Mouse (Mus musculus) kidney, adult 18-20 months (tissue): Measurements from ENCODE around the gene Tcp10c.
"Not testable (repeated sequence)": the region's sequence is repeated elsewhere in the genome, so short reads cannot be mapped to it uniquely, and the experiment has no call there.

Experiments used
- DNase-seq: peaks from one replicate; pipeline ENCODE4 v3.0.0; 2021

The Tcp10c gene

GRCm38 (mm10) chr17:13354521-13354920 lies at the start of gene Tcp10c:
TSS of gene Tcp10c (plus strand) at chr17:13354572.
- DNase-seq: not testable (repeated sequence)

DNA sequence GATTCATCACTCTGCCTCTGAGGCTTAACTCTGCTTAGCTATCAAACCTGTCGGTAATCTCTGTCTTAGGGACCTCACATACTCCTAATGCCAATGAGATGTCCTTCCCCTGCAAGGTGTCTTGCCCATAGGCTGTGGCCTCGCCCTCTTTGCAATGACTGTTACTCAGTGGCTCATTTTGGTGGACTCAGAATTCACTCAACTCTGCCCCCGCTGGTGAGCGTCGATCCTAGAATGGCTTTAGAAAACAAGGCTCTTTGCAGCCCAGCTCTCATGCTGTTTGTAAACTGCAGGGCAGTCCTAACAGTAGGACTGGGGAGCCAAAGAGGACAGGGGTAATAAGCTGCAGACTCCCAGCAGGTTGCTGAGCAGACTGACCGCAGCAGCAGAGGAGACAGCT lies 46.5 kb upstream of the Tcp10c start:
- peak; percentile 49 for DNase-seq

DNA sequence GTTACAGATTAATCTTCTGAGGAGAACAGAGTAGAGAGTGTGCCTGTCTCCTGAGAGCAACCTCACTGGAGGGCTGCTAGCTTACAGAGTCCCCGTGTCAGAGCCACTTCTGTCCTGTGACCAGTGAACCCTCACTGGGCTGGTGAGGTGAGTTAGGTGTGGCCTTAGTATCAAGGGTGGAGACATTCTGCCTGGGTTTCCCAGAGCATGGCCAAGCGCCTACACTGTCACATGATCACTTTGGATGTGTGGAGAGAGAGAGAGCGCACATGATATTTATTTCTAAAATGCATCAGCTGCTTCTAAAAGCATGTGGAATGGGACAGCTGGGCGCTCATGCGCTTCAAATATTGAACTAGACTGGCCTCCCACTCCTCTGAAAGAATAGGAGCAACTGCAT lies 46.0 kb upstream of the Tcp10c start:
- peak; percentile 46 for DNase-seq

DNA sequence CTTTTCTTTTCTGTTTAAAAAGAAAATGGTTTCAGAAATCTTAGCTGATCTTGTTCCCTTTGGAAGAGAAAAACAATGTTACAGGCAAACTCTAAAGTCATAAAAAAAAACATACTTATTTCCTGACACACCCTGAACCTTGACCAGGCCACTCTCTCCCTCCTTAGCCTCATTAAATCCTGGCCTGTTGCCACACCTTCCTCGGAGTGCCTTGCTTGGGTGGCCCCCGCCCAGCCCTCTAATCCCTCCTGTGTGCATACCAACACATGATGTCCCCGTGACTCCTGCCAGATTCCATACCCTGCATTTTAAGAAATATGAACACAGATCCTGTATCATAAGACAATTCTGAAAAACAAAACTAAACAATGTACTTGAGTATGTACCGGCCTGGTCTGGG lies 45.6 kb upstream of the Tcp10c start:
- peak; percentile 61 for DNase-seq

- DNase-seq: peak; percentile 51
These were observed 45.2 kb upstream of the Tcp10c start for GRCm38 (mm10) chr17:13309182-13309631.

DNA sequence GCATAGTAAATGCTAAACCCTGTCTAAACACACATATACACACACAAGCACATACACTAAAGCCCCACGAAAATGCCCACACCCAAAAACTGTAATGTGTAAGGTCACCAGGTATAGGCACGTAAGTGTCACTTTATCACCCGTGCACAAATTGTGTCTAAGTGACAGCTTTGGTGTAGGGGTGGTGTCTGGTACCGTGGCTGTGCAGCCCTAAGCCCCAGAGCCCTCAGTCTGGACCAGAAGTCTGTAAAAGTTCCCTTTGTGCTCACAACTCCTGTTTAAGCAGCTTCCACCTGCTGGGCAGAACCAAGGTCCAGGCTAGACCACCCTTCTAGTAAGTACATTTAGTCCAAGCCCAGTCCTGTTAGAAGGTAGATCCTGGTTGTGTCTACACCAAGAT lies 24.4 kb upstream of the Tcp10c start:
- DNase-seq: not testable (repeated sequence)

GRCm38 (mm10) chr17:13331179-13331578 lies 23.2 kb upstream of the Tcp10c start:
- not testable (repeated sequence) for DNase-seq

GRCm38 (mm10) chr17:13332496-13332895 lies 21.9 kb upstream of the Tcp10c start:
- DNase-seq: not testable (repeated sequence)

- peak; percentile 55 for DNase-seq
These were observed 17.2 kb upstream of the Tcp10c start for GRCm38 (mm10) chr17:13336979-13337749.

GRCm38 (mm10) chr17:13337931-13338330 lies 16.4 kb upstream of the Tcp10c start:
- DNase-seq: not testable (repeated sequence)

GRCm38 (mm10) chr17:13340071-13340470 lies 14.3 kb upstream of the Tcp10c start:
- DNase-seq: not testable (repeated sequence)

DNA sequence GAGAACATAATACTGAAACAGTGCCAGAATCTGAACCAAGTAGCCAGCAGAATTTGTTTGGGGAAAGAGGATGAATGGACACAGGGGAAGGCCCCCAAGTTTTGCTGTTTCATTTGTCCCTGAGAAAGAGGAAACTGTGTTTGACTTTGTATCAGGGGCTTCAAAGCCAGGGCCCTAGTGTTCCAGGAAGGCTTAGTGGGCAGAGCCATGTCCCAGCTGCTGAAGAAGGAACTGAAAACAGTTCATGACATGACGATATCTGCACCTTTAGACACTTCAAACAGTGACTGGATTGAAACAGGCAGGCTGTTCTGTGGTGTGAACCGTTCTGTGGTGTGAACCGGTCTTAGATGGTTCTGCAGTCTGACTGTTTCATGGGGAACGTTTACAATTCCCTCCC lies 8.4 kb upstream of the Tcp10c start:
- DNase-seq: not testable (repeated sequence)

- DNase-seq: not testable (repeated sequence)
These were observed 4.8 kb upstream of the Tcp10c start for GRCm38 (mm10) chr17:13349563-13349962.

GRCm38 (mm10) chr17:13353249-13353648 lies 1.1 kb upstream of the Tcp10c start:
- not testable (repeated sequence) for DNase-seq

GRCm38 (mm10) chr17:13362489-13362888 lies 8.1 kb downstream of the Tcp10c start:
- not testable (repeated sequence) for DNase-seq

GRCm38 (mm10) chr17:13363773-13364172 lies 9.4 kb downstream of the Tcp10c start:
- not testable (repeated sequence) for DNase-seq

DNA sequence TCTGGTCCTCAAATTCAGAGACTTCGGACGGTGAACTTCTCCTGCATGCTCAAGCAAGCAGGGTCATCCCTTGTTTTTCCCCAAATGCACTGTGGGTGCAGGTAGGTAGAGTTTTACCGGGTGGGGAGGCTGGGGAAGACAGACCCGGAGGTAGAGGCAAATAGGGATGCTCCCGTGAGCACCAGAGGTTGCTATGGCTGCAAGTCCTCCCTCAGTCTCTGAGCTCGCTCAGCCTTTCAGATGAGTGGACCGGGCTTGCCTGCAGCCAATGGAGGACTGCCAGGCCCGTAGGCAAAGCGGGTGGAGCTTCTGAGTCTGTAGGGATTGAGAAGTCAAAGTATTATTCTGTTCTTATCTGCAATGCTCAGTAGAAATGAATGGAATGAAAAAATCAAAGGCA lies 9.8 kb downstream of the Tcp10c start:
- DNase-seq: not testable (repeated sequence)

DNA sequence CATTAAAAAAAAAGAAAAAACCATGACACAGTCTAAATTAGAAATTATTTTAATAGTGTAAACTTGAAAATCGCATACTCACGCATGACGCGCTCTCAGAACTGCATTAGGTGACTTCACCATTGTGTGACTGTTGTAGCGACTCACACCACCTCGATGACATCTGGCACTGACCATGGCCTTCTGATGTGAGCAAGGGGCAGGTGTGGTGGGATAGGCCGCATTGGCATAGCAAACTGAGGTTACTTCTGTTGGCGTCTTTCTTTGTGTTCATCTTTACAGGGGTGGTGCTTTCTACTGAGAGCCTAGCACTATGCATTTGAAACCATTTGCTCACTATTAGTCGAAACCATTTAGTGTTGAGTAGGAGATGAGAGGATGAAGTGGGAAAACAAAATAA lies 12.8 kb downstream of the Tcp10c start:
- DNase-seq: not testable (repeated sequence)

GRCm38 (mm10) chr17:13368658-13369057 lies 14.3 kb downstream of the Tcp10c start:
- not testable (repeated sequence) for DNase-seq

DNA sequence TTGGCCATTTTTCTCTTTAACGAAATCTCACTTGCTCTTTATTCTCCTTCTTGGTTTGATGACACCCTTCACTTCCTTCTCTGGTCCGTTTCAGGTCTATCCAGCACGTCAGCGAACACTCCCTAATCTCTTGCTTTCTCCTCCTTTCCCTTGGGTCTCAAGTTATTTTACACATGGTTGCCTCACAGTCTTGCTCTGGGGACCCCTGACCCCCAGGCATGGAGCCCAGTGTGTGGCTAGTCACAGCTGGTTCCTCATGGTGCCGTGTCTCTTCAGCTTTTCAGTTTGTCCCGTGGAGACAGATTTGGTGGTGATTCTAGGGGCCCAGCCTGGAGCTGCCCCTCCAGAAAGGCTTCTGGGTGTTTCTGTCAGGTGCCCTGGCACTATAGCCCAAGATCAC lies 16.4 kb downstream of the Tcp10c start:
- not testable (repeated sequence) for DNase-seq

DNA sequence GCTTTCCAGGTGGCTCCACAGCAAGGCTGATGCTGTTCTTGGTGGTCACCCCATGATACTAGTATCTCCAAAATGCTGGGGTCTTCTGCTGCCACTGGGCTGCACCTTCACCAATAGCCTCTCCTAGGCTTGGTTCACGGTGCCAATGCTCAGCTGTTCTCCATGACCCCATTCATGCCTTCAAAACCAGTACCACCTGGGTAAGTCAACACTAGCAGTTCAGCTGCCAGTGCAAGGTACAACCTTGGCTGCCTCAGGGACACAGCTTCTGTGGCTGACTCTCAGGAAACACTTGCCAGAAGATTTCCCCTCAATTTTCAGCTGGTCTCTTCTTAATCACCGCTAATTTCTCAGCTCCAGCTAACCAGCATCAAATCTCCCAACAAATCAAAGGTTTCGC lies 24.0 kb downstream of the Tcp10c start:
- not testable (repeated sequence) for DNase-seq

GRCm38 (mm10) chr17:13379951-13380615 lies 25.7 kb downstream of the Tcp10c start:
- not testable (repeated sequence) for DNase-seq

- not testable (repeated sequence) for DNase-seq
These were observed 26.9 kb downstream of the Tcp10c start for GRCm38 (mm10) chr17:13381286-13381685.

- DNase-seq: not testable (repeated sequence)
These were observed 36.6 kb downstream of the Tcp10c start for GRCm38 (mm10) chr17:13391020-13391419.
